Mouse (Mus musculus) embryonic facial prominence, embryonic 13.5 days (tissue): ENCODE measurements around the gene Ckap4. TPM values are rescaled to one million over a fixed set of nuclear protein-coding genes. Genes with fewer than 3 reads are reported as not detected.

Source experiments
- ATAC-seq: fragments of 200-750 bp; cut with Nextera tagmentation; 2 replicates; pipeline ENCODE4 v1.8.0; 2017; ENCODE audit warnings: low read depth; ENCODE audit not compliant: insufficient number of reproducible peaks, insufficient read depth, low FRiP score, low TSS enrichment
- H3K27ac ChIP-seq: fragments of 300-500 bp; sonication (generic); 2 replicates; pipeline ENCODE4 v1.5.1; 2015; ENCODE audit warnings: moderate library complexity, mild to moderate bottlenecking, inconsistent platforms
- H3K27me3 ChIP-seq: fragments of 300-500 bp; sonication (generic); 2 replicates; pipeline ENCODE4 v1.6.1; 2015; ENCODE audit warnings: mild to moderate bottlenecking, inconsistent platforms
- H3K36me3 ChIP-seq: fragments of 300-500 bp; sonication (generic); 2 replicates; pipeline ENCODE4 v1.6.1; 2015; ENCODE audit warnings: mild to moderate bottlenecking, inconsistent platforms
- H3K4me1 ChIP-seq: fragments of 300-500 bp; sonication (generic); 2 replicates; pipeline ENCODE4 v1.6.1; 2015; ENCODE audit warnings: inconsistent platforms
- H3K4me2 ChIP-seq: fragments of 300-500 bp; sonication (generic); 2 replicates; pipeline ENCODE4 v1.6.1; 2015; ENCODE audit warnings: moderate library complexity, mild to moderate bottlenecking, inconsistent platforms
- H3K4me3 ChIP-seq: fragments of 300-500 bp; sonication (generic); 2 replicates; pipeline ENCODE4 v1.5.1; 2015; ENCODE audit warnings: mild to moderate bottlenecking, inconsistent platforms
- H3K9ac ChIP-seq: fragments of 300-500 bp; sonication (generic); 2 replicates; pipeline ENCODE4 v1.6.1; 2015; ENCODE audit warnings: mild to moderate bottlenecking, inconsistent platforms
- H3K9me3 ChIP-seq: fragments of 300-500 bp; sonication (generic); 2 replicates; pipeline ENCODE4 v1.6.1; 2016; ENCODE audit warnings: inconsistent platforms
- WGBS: fragments of 180-500 bp; shearing (Covaris S2); methylation state at CpG from one replicate; pipeline ENCODE4 v1.1.7; 2015; ENCODE audit warnings: mixed read lengths; 5-methylcytosine and 5-hydroxymethylcytosine counted together
- polyA plus RNA-seq: library from polyadenylated mRNA; unstranded; fragments of >200 nt; fragmentation: Nextera tagmentation; extraction: Ambion mirVana; gene quantifications from 2 replicates; pipeline ENCODE4 v1.2.1, GENCODE M21; 2015

The Ckap4 gene
- polyA plus RNA-seq, 1 experiment from 2014 or later: 96.5 TPM

DNA sequence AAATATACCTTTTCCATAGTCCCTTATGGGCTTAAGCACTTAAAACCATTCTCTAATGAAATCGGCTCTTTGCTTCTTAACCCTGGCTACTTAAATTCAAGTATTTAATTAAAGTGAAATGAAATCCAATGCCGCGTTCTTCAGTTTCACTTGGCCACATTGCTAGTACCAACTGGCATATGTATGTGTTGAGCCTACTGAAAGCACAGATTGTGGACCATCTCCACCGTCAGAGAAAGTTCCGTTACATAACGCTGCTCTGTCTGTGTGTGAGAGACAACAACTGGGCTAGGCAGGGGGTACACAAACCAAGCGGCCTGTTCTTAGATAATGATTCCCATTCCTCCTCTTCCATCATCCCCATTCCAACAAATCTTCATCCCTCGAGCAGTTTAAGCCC lies 30.6 kb upstream of the Ckap4 start:
- no peaks in the 10 kb centered on the region for H3K27me3 ChIP-seq
- H3K4me2 ChIP-seq: no peak overlapping the region
- no peaks in the 10 kb centered on the region for H3K36me3 ChIP-seq
- H3K27ac ChIP-seq: no peak overlapping the region
- no peaks in the 10 kb centered on the region for H3K9me3 ChIP-seq
- peaks cover 7% of the 10 kb centered on the region; the same call in 1 of the 2 replicates for H3K4me1 ChIP-seq
- no peak overlapping the region for H3K4me3 ChIP-seq
- 67% methylated on average over 8 of the region's 8 CpGs for WGBS
- no peak overlapping the region for H3K9ac ChIP-seq
- no peak for ATAC-seq

DNA sequence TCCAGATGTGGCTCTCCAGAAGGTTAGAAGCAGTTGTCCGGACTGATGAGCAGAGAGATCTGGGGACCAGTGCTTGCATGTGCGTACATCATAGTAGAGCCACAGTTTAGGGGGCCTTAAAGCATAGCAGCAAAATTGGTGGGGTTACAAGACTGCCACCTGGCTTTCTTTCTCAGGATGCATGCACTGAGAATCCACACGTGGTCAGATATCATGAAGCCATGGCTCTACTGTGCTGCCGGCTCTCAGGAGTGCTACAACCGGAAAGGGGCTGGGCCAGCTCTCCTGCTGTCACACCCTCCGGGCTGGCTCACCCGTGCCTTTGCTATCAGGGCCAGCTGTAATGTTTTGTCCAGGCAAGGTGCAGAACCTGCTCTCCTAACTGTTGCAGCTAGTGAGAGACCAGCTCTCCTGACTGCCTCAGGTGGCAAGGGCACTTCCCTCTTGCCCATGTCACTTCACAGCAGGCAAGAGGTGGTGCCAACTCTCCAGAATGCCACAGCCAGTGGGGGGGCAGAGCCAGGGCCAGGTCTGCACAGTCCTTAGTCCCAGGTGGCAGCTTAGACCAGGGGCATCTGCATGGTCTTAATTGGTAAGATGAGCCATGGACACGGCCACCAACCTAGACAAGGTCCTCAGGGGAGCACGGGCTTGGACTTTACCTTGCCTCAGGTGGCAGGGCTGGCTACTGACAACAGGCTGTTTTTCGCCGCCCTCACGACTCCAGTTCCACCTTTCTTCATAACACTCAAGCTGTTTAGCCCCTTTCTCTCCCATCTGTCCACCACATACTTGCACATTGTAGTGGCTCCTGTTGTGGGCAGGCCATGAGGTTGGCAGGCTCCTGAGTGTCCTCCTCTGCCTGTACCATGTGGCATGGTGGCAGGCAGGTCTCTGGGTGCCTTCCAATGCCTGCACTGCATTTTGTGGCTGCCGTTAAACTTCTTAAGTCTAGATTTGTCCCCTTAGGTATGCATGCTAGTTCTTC lies 29.0 kb upstream of the Ckap4 start:
- Histone ChIP-seq H3K27ac (no peak overlapping the region), H3K4me1 (peaks cover 7% of the 10 kb centered on the region; the same call in 1 of the 2 replicates), H3K4me2 (no peak overlapping the region), H3K4me3 (no peak overlapping the region), H3K27me3 (no peaks in the 10 kb centered on the region), H3K9me3 (0 out of 2 replicates have a peak, but pooled peaks cover 7% of the 10 kb centered on the region), H3K36me3 (no peaks in the 10 kb centered on the region), H3K9ac (no peak overlapping the region)
- 46% methylated on average over 13 of the region's 13 CpGs for WGBS
- no peak for ATAC-seq

DNA sequence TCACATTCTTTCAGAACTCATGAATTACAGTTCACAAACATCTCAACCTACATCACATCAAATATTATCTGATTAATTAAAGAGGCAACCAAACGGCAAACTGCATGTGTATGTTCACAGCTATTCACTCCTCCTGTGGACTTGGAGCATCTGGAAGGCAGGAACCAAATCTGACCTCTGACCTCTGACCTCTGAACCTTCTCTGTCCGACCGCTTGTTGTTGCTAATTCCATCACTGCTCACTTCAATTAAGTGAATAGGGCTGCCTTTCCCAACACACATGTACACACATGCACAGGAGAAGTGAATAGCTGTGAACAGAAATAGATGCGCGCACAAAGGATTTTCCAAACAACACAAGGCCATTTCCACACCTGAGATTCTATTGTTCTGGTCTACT lies 28.3 kb upstream of the Ckap4 start:
- no peak for ATAC-seq
- Histone ChIP-seq H3K27ac (no peak overlapping the region), H3K36me3 (no peaks in the 10 kb centered on the region), H3K9ac (no peak overlapping the region), H3K4me2 (no peak overlapping the region), H3K27me3 (no peaks in the 10 kb centered on the region), H3K4me3 (no peak overlapping the region), H3K9me3 (0 out of 2 replicates have a peak, but pooled peaks cover 7% of the 10 kb centered on the region), H3K4me1 (peaks cover 7% of the 10 kb centered on the region; the same call in 1 of the 2 replicates)
- WGBS: 48% methylated on average over 5 of the region's 5 CpGs

DNA sequence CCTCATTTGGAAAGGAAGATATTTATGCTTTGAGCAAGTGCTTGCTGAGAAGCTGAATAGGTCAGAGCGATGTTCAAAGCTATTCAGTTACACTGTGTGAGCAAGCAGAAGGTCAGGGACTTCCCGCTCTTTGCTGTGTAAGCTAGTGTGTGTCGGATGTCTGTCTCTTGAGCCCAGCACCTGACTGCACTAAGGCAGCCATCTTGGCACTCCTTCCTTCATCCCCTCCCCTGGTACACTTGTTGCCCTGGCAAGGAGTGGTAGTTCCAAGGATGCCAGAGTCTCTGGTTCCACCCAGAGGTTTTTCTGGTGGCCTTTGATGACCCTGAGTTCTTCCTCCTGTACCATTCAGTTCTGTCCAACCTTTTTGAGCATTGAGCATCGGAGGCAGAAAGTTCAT lies 26.1 kb upstream of the Ckap4 start:
- H3K27me3 ChIP-seq: no peaks in the 10 kb centered on the region
- 0 out of 2 replicates have a peak, but pooled peaks cover 7% of the 10 kb centered on the region for H3K9me3 ChIP-seq
- H3K36me3 ChIP-seq: no peaks in the 10 kb centered on the region
- 90% methylated on average over 4 of the region's 4 CpGs for WGBS
- ATAC-seq: no peak
- H3K4me2 ChIP-seq: no peak overlapping the region
- H3K4me1 ChIP-seq: peaks cover 7% of the 10 kb centered on the region; the same call in 1 of the 2 replicates
- H3K4me3 ChIP-seq: no peak overlapping the region
- no peak overlapping the region for H3K9ac ChIP-seq
- H3K27ac ChIP-seq: no peak overlapping the region

DNA sequence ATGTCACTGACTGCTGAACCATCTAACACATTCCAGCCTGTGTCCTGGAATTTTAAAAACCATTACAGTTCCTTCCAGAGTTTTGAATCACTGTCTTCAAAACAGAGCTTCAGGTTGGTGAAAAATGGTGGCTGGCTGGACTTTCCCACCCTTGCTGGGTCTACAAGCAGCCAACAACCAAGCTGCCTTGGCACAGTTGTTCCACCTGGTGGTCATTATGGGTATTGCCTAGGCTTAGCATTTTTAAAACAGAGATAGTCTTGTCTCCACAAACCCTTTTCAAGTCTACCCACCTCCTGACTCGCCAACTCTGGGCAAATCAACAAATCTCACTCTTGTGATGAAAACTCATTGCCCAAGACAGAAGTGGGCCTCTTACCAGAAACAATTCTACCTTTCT lies 24.6 kb upstream of the Ckap4 start:
- 86% methylated on average over 1 of the region's 1 CpGs for WGBS
- no peaks in the 10 kb centered on the region for H3K27me3 ChIP-seq
- no peak for ATAC-seq
- no peak overlapping the region for H3K9ac ChIP-seq
- peaks cover 7% of the 10 kb centered on the region; the same call in 1 of the 2 replicates for H3K4me1 ChIP-seq
- H3K27ac ChIP-seq: no peak overlapping the region
- no peak overlapping the region for H3K4me2 ChIP-seq
- H3K4me3 ChIP-seq: no peak overlapping the region
- no peaks in the 10 kb centered on the region for H3K36me3 ChIP-seq
- H3K9me3 ChIP-seq: 0 out of 2 replicates have a peak, but pooled peaks cover 7% of the 10 kb centered on the region

DNA sequence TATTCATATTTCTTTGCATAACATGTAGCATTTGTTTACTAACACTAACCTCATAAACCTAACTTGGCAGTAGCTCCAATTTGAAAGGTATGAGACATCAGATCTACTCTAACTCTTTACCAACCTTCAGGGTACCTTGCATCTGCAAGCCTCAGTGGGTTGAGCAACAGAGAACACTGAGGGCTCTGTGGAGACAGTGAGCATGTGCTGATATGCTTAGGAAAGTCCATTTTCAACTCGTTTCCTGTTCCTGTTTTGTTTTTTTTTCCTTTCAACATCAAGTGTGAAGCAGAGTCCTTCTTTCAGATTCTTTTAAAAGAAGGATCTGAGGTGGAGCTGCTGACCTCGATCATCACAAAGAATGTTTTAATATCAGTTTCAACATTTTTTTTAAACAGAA lies 22.3 kb upstream of the Ckap4 start:
- Histone ChIP-seq H3K4me3 (no peak overlapping the region), H3K4me1 (no peaks in the 10 kb centered on the region), H3K36me3 (no peaks in the 10 kb centered on the region), H3K27ac (no peak overlapping the region), H3K4me2 (no peak overlapping the region), H3K9me3 (0 out of 2 replicates have a peak, but pooled peaks cover 7% of the 10 kb centered on the region), H3K9ac (no peak overlapping the region), H3K27me3 (no peaks in the 10 kb centered on the region)
- WGBS: 62% methylated on average over 2 of the region's 2 CpGs
- no peak for ATAC-seq

DNA sequence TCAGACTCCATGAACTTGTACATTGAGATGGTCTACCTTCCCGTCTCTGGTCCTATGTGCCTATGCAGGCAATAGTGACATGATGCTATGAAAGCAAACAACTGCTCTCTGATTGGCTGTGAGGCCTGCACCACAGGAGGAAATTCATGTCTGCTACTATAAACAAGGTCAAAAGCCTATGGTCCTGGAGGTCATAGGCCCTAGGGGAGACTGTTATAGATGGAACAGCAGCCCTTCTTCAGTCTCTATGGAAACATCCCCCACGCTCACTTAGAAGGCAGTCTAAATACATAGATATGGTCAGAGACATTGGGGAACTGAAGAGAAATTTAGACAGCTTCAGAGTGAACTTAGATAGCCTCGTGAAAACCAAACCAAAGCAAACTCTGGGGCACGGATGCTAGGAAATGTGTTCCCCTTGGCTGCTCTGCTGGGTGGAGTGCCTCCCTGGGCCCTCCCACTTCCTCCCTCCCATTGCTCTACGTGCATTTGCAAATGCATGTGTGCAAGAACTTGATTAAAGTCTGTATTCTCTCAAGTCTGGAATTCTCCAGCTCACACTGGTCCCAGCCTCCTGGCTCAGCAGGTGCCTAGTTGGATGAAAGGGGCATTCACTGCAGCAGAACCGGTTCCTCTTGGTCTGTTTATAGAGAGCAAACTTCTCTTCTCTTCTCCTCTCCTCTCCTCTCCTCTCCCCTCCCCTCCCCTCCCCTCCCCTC lies 20.6 kb upstream of the Ckap4 start:
- no peaks in the 10 kb centered on the region for H3K4me1 ChIP-seq
- 30% methylated on average over 6 of the region's 6 CpGs for WGBS
- no peaks in the 10 kb centered on the region for H3K36me3 ChIP-seq
- H3K27me3 ChIP-seq: no peaks in the 10 kb centered on the region
- H3K9ac ChIP-seq: no peak overlapping the region
- H3K4me2 ChIP-seq: no peak overlapping the region
- no peak overlapping the region for H3K27ac ChIP-seq
- 0 out of 2 replicates have a peak, but pooled peaks cover 7% of the 10 kb centered on the region for H3K9me3 ChIP-seq
- ATAC-seq: no peak
- H3K4me3 ChIP-seq: no peak overlapping the region

DNA sequence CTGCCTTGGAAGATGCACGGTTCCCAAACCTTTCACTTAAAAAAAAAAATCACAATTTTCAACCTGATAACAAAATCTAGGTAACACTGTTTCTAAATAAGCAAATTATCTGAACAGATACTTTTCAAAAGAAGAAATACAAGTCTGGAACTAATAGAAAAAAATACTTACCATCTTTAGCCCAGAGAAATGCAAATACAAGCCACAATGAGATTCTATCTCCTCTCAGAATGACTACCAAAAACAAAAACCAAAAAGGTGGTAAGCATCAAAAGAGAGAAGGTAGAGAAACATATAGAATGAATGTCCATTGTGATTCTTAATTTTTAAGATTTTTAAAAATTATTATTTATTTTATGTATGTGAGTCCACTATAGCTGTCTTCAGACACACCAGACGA lies 18.6 kb upstream of the Ckap4 start:
- H3K9me3 ChIP-seq: no peaks in the 10 kb centered on the region
- WGBS: 89% methylated on average over 2 of the region's 2 CpGs
- H3K27ac ChIP-seq: no peak overlapping the region
- H3K27me3 ChIP-seq: no peaks in the 10 kb centered on the region
- H3K4me1 ChIP-seq: no peaks in the 10 kb centered on the region
- ATAC-seq: no peak
- H3K4me2 ChIP-seq: no peak overlapping the region
- H3K36me3 ChIP-seq: no peaks in the 10 kb centered on the region
- no peak overlapping the region for H3K4me3 ChIP-seq
- no peak overlapping the region for H3K9ac ChIP-seq

DNA sequence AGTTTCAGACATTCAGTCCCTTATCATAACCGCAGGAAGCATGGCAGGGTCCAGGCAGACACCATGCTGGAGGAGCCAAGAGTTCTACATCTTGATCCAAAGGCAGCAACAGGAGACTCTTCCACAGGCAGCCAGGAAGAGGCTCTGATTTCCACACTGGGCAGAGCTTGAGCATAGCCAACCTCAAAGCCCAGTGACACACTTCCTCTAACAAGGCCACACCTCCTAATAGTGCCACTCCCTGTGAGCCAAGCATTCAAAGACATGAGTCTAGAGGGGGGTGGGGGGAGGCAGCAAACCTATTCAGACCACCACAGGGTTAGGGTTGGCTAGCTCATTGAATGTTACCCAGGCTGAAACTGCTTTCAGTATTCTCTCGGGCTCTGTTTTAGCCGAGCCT lies 18.0 kb upstream of the Ckap4 start:
- WGBS: 92% methylated on average over 3 of the region's 3 CpGs
- H3K4me1 ChIP-seq: no peaks in the 10 kb centered on the region
- ATAC-seq: no peak
- H3K4me2 ChIP-seq: no peak overlapping the region
- H3K36me3 ChIP-seq: no peaks in the 10 kb centered on the region
- H3K9ac ChIP-seq: no peak overlapping the region
- no peaks in the 10 kb centered on the region for H3K9me3 ChIP-seq
- no peak overlapping the region for H3K4me3 ChIP-seq
- H3K27me3 ChIP-seq: no peaks in the 10 kb centered on the region
- H3K27ac ChIP-seq: no peak overlapping the region

DNA sequence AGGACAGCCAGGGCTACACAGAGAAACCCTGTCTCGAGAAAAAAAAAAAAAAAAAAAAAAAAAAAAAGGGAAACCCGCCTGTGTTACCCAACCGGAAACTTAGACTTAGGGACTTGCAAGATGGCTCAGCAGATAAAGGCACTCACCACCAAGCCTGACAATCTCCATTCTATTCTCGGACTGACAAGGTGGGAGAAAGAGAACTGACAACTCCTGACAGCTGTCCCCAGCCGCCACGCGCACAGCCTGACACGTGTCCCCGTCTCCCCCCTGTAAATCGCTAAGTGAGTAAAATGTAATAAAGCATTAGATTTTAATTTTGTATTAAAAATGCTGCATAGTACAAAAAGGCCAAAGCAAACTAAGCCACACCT lies 16.0 kb upstream of the Ckap4 start:
- no peaks in the 10 kb centered on the region for H3K36me3 ChIP-seq
- no peak for ATAC-seq
- H3K4me2 ChIP-seq: no peak overlapping the region
- no peaks in the 10 kb centered on the region for H3K9me3 ChIP-seq
- H3K27me3 ChIP-seq: no peaks in the 10 kb centered on the region
- H3K9ac ChIP-seq: no peak overlapping the region
- no peaks in the 10 kb centered on the region for H3K4me1 ChIP-seq
- H3K4me3 ChIP-seq: no peak overlapping the region
- 85% methylated on average over 10 of the region's 10 CpGs for WGBS
- H3K27ac ChIP-seq: no peak overlapping the region

DNA sequence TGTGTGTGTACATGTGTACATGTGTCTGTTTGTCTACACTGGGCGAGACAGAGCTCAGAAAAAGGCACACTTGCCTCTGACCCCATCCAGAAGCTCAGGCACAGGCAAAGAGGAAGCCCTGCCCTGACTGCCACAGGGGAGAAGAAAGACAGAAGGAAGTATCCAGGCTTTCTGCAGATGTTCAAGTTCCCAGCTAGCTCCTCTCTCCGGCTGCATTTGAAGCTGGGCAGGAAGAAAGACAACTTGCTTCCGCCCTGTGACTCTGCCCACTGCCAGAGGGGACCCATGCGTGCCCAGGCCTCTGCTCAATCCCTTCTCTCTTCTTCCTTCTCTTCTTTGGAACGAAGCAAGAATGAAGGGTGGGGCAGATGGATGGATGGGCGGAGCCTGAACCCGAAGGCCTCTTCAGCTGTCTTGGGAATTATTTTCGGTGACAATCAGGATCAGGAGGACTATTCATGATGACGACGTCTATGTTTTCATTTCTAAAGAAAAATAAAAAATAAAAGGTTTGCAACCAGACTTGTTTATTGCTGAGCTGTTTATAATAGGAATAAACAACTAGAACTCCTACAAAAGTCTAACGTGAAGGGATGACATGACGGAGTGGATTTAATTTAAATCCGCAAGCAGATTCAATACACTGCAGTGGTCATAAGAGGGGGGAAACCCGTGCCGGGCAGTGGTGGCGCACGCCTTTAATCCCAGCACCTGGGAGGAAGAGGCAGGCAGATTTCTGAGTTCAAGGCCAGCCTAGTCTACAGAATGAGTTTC lies 15.5 kb upstream of the Ckap4 start:
- no peak overlapping the region for H3K9ac ChIP-seq
- ATAC-seq: no peak
- no peaks in the 10 kb centered on the region for H3K36me3 ChIP-seq
- H3K27ac ChIP-seq: no peak overlapping the region
- H3K4me2 ChIP-seq: no peak overlapping the region
- no peak overlapping the region for H3K4me3 ChIP-seq
- H3K9me3 ChIP-seq: no peaks in the 10 kb centered on the region
- WGBS: 83% methylated on average over 17 of the region's 17 CpGs
- no peaks in the 10 kb centered on the region for H3K27me3 ChIP-seq
- peaks cover 2% of the 10 kb centered on the region; the same call in 1 of the 2 replicates for H3K4me1 ChIP-seq
